Mouse (Mus musculus): ENCODE results near the gene Tctn3. TPM values are rescaled to one million over a fixed set of nuclear protein-coding genes. Genes with fewer than 3 reads are reported as not detected.

Gene Tctn3
- polyA plus RNA-seq (2012; rRNA removed) = 16.2 and 16.4 TPM in 2 replicates

GRCm38 (mm10) chr19:40611830-40612506 lies at the start of gene Tctn3, which contains the start of gene Entpd1:
Tctn3 (minus strand) TSS chr19:40612233.
Entpd1 (plus strand) TSS chr19:40612366.

GRCm38 (mm10) chr19:40588293-40588654 lies 23.8 kb downstream of the Tctn3 start, which contains the start of gene Aldh18a1:
Aldh18a1 (minus strand) TSS chr19:40588463.

Other genes with a start within 250 kb of the Tctn3 start
- gene Sorbs1, start 98.5 kb downstream of the Tctn3 start, polyA plus RNA-seq (2012; rRNA removed) = 75.3 and 84.2 TPM in 2 replicates
- 74.2 and 74.9 TPM in 2 replicates for gene Aldh18a1, start 23.8 kb downstream of the Tctn3 start, polyA plus RNA-seq (2012; rRNA removed)
- gene Entpd1, start 133 bp upstream of the Tctn3 start, polyA plus RNA-seq (2012; rRNA removed) = 10.3 TPM in 2 replicates
- gene Cc2d2b, start 136.5 kb upstream of the Tctn3 start, polyA plus RNA-seq (2012; rRNA removed) = 0.04 and 0.32 TPM in 2 replicates
- gene Ccnj, start 219.0 kb upstream of the Tctn3 start, polyA plus RNA-seq (2012; rRNA removed) = 19.5 and 23.9 TPM in 2 replicates